Mouse (Mus musculus) lung, embryonic 14.5 days (tissue): ENCODE data around the gene Txlna. TPM values are rescaled to one million over a fixed set of nuclear protein-coding genes. Genes with fewer than 3 reads are reported as not detected.
A peak's percentile ranks its signal among the peaks of the same experiment; 100 is the strongest.

Source experiments
- ATAC-seq: fragments of 200-750 bp; cut with Nextera tagmentation; 2 replicates; pipeline ENCODE4 v1.8.0; 2017; ENCODE audit warnings: mild to moderate bottlenecking, moderate TSS enrichment, moderate library complexity; ENCODE audit not compliant: insufficient read depth
- DNase-seq: peaks from one replicate; pipeline ENCODE4 v3.0.0-alpha.2; 2015
- H3K27ac ChIP-seq: fragments of 300-500 bp; sonication (generic); 2 replicates; pipeline ENCODE4 v1.5.1; 2014; ENCODE audit warnings: low read depth, mild to moderate bottlenecking, moderate library complexity
- H3K27me3 ChIP-seq: fragments of 300-500 bp; sonication (generic); 2 replicates; pipeline ENCODE4 v1.6.1; 2014; ENCODE audit warnings: low read length, control low read depth; ENCODE audit not compliant: insufficient read depth
- H3K36me3 ChIP-seq: fragments of 300-500 bp; sonication (generic); 2 replicates; pipeline ENCODE4 v1.6.1; 2014; ENCODE audit warnings: control low read depth; ENCODE audit not compliant: insufficient read depth
- H3K4me1 ChIP-seq: fragments of 300-500 bp; sonication (generic); 2 replicates; pipeline ENCODE4 v1.6.1; 2014; ENCODE audit warnings: antibody characterized with exemption, control low read depth; ENCODE audit not compliant: insufficient read depth
- H3K4me2 ChIP-seq: fragments of 300-500 bp; sonication (generic); 2 replicates; pipeline ENCODE4 v1.6.1; 2014; ENCODE audit warnings: mild to moderate bottlenecking
- H3K4me3 ChIP-seq: fragments of 300-500 bp; sonication (generic); 2 replicates; pipeline ENCODE4 v1.5.1; 2014; ENCODE audit warnings: low read depth, low read length
- H3K9ac ChIP-seq: fragments of 300-500 bp; sonication (generic); 2 replicates; pipeline ENCODE4 v1.6.1; 2014
- H3K9me3 ChIP-seq: fragments of 300-500 bp; sonication (generic); 2 replicates; pipeline ENCODE4 v1.6.1; 2016; ENCODE audit warnings: low read depth, low read length, control low read depth
- CTCF ChIP-seq: IDR thresholded peaks from 2 replicates; pipeline ENCODE4 v1.5.1; 2016; ENCODE audit warnings: antibody characterized with exemption, low read depth
- WGBS: fragments of 180-500 bp; shearing (Covaris S2); extraction: QIAGEN DNeasy Blood & Tissue Kit; methylation state at CpG from one replicate; pipeline ENCODE4 v1.1.7; 2014; 5-methylcytosine and 5-hydroxymethylcytosine counted together
- polyA plus RNA-seq: library from polyadenylated mRNA; unstranded; fragments of >200 nt; fragmentation: Nextera tagmentation; extraction: Ambion mirVana; gene quantifications from 2 replicates; pipeline ENCODE4 v1.2.1, GENCODE M21; 2014

Txlna gene
- polyA plus RNA-seq, 1 experiment from 2014 or later: 109 TPM

- ATAC-seq (no peak), DNase-seq (no peak)
- H3K4me1 ChIP-seq: peaks cover 13% of the 10 kb centered on the region; the same call in 1 of the 2 replicates
- no peak overlapping the region for H3K9ac ChIP-seq
- H3K27ac ChIP-seq: no peak overlapping the region
- H3K27me3 ChIP-seq: no peaks in the 10 kb centered on the region
- H3K36me3 ChIP-seq: peaks cover 50% of the 10 kb centered on the region
- WGBS: 46% methylated on average over 4 of the region's 4 CpGs
- H3K9me3 ChIP-seq: no peaks in the 10 kb centered on the region
- no peak overlapping the region for H3K4me3 ChIP-seq
- no peak for TF ChIP-seq CTCF
- H3K4me2 ChIP-seq: peak overlapping the region; percentile 65; the same call in 1 of the 2 replicates
These were observed 15.4 kb downstream of the Txlna start for GRCm38 (mm10) chr4:129625496-129625895.

GRCm38 (mm10) chr4:129625029-129625370 is 15.9 kb downstream of the Txlna start:
- Histone ChIP-seq H3K9ac (peak overlapping the region; percentile 37), H3K4me2 (peak overlapping the region; percentile 65), H3K27ac (peak overlapping the region; percentile 83), H3K27me3 (no peaks in the 10 kb centered on the region), H3K36me3 (peaks cover 45% of the 10 kb centered on the region), H3K4me3 (peak overlapping the region; percentile 52), H3K4me1 (peaks cover 13% of the 10 kb centered on the region; the same call in 1 of the 2 replicates), H3K9me3 (no peaks in the 10 kb centered on the region)
- DNase-seq (peak; percentile 79), ATAC-seq (peak; percentile 32; the same call in 1 of the 2 replicates)
- 6% methylated on average over 6 of the region's 6 CpGs for WGBS
- TF ChIP-seq CTCF: no peak

- peak; percentile 94 for DNase-seq
- H3K27ac ChIP-seq: peak overlapping the region; percentile 83
- under 1% methylated on average over 18 of the region's 18 CpGs for WGBS
- no peak for TF ChIP-seq CTCF
- H3K36me3 ChIP-seq: peaks cover 40% of the 10 kb centered on the region
- H3K4me2 ChIP-seq: peak overlapping the region; percentile 65
- peak; percentile 94 for ATAC-seq
- peaks cover 13% of the 10 kb centered on the region; the same call in 1 of the 2 replicates for H3K4me1 ChIP-seq
- peak overlapping the region; percentile 68 for H3K9ac ChIP-seq
- H3K9me3 ChIP-seq: no peaks in the 10 kb centered on the region
- no peaks in the 10 kb centered on the region for H3K27me3 ChIP-seq
- peak overlapping the region; percentile 52 for H3K4me3 ChIP-seq
These were observed 16.4 kb downstream of the Txlna start for GRCm38 (mm10) chr4:129624281-129625028.

GRCm38 (mm10) chr4:129623681-129624091 is 17.2 kb downstream of the Txlna start, which contains the start of gene Ccdc28b:
TSS of gene Ccdc28b (minus strand) at chr4:129623947.
- DNase-seq: peak; percentile 78
- WGBS: under 1% methylated on average over 10 of the region's 10 CpGs
- Histone ChIP-seq H3K4me1 (peaks cover 13% of the 10 kb centered on the region; the same call in 1 of the 2 replicates), H3K27ac (peak within 1 kb of the TSS; percentile 83), H3K9ac (peak within 1 kb of the TSS; percentile 68), H3K4me2 (peak within 1 kb of the TSS; percentile 65), H3K9me3 (no peaks in the 10 kb centered on the region), H3K36me3 (peaks cover 32% of the 10 kb centered on the region), H3K27me3 (no peaks in the 10 kb centered on the region), H3K4me3 (peak within 1 kb of the TSS; percentile 52)
- no peak for TF ChIP-seq CTCF
- ATAC-seq: peak; percentile 26; the same call in 1 of the 2 replicates

GRCm38 (mm10) chr4:129622803-129623535 is 17.9 kb downstream of the Txlna start:
- Histone ChIP-seq H3K36me3 (peaks cover 25% of the 10 kb centered on the region), H3K4me1 (peaks cover 18% of the 10 kb centered on the region; the same call in 1 of the 2 replicates), H3K4me2 (peak overlapping the region; percentile 65), H3K27me3 (no peaks in the 10 kb centered on the region), H3K9ac (peak overlapping the region; percentile 68), H3K27ac (peak overlapping the region; percentile 83), H3K4me3 (peak overlapping the region; percentile 52), H3K9me3 (no peaks in the 10 kb centered on the region)
- ATAC-seq: no peak
- no peak for DNase-seq
- TF ChIP-seq CTCF: no peak
- WGBS: 15% methylated on average over 8 of the region's 8 CpGs

- WGBS: 76% methylated on average over 11 of the region's 11 CpGs
These were observed 18.6 kb downstream of the Txlna start for GRCm38 (mm10) chr4:129622120-129622802.

More at GRCm38 (mm10) chr4:129622120-129622802, 18.6 kb downstream of the Txlna start:
- H3K4me2 ChIP-seq: peak overlapping the region; percentile 65
- H3K27ac ChIP-seq: no peak overlapping the region
- no peak for TF ChIP-seq CTCF
- H3K9ac ChIP-seq: peak overlapping the region; percentile 68
- no peaks in the 10 kb centered on the region for H3K9me3 ChIP-seq
- ATAC-seq (no peak), DNase-seq (no peak)
- peak overlapping the region; percentile 52; the same call in 1 of the 2 replicates for H3K4me3 ChIP-seq
- peaks cover 19% of the 10 kb centered on the region for H3K36me3 ChIP-seq
- H3K4me1 ChIP-seq: peaks cover 18% of the 10 kb centered on the region; the same call in 1 of the 2 replicates
- H3K27me3 ChIP-seq: no peaks in the 10 kb centered on the region
